12 mouse cellular contexts compared by ENCODE assay signal in genomic region chr16:23165441-23165840, GRCm38 (mm10). TPM values are rescaled to one million over a fixed set of nuclear protein-coding genes. Genes with fewer than 3 reads are reported as not detected.
A peak's percentile ranks its signal among the peaks of the same experiment; 100 is the strongest.
DNase-seq lines count a peak whose midpoint lies in the region; ATAC-seq and TF ChIP-seq lines count a peak whose summit lies in the region.
"Had no signal": no experiment of that assay in that cellular context is flagged by ENCODE, and none has a peak within 500 bp of the region (broad histone marks: within the 10 kb centered on the region; RNA-seq: fewer than 3 reads in every experiment).

No protein-coding gene starts in this region.

- H3K27ac ChIP-seq in heart, adult 2 months = peak overlapping the region; percentile 75
- H3K27ac ChIP-seq in forebrain, embryonic 11.5 days (ENCODE audit: low read depth, low read length) = no peak overlapping the region
- H3K27ac ChIP-seq: stomach, embryonic 15.5 days had no signal

- peaks cover 6% of the 10 kb centered on the region for H3K4me1 ChIP-seq in heart, adult 2 months (ENCODE audit: control insufficient read depth, insufficient read depth, low read length)
- no peaks in the 10 kb centered on the region for H3K4me1 ChIP-seq in forebrain, embryonic 11.5 days (replicated peaks; ENCODE audit: control insufficient read depth, insufficient read depth, low read length)
- H3K4me1 ChIP-seq: stomach, embryonic 15.5 days had no signal

- no peak overlapping the region for H3K4me3 ChIP-seq in heart, adult 2 months
- no peak overlapping the region for H3K4me3 ChIP-seq in forebrain, embryonic 11.5 days (ENCODE audit: low read depth, low read length)
- H3K4me3 ChIP-seq: stomach, embryonic 15.5 days had no signal

- in situ Hi-C loops in Patski (cut with MboI; ENCODE audit: low pct_unique_long_range_greater_than_20kb) = no loop called here

- no peak for DNase-seq in heart, adult 2 months
- DNase-seq in heart, postnatal 36 days = no peak
- DNase-seq in 416B (ENCODE audit: low read depth) (peak; percentile 58), Patski (ENCODE audit: low read depth, low spot score) (no peak)
- no peak for DNase-seq in cerebellum, adult 11-12 months
- no peak for DNase-seq in left cerebral cortex, adult 11 months (ENCODE audit: low spot score)
- no peak for DNase-seq in forebrain, embryonic 11.5 days (ENCODE audit: low spot score)
- DNase-seq: heart, postnatal 10 days had no signal

- ATAC-seq in Patski = no peak
- 0 out of 2 replicates have a peak, but pooled peaks have one; percentile 41 for ATAC-seq in megakaryocyte-erythroid progenitor cell, adult 5-6 weeks (replicated peaks; ENCODE audit: low FRiP score, low TSS enrichment, poor library complexity, severe bottlenecking)
- ATAC-seq in forebrain, embryonic 11.5 days (replicated peaks; ENCODE audit: low FRiP score) = no peak

- no peaks in the 10 kb centered on the region for H3K36me3 ChIP-seq in heart, adult 2 months (ENCODE audit: control insufficient read depth, insufficient read depth, low read length)
- no peaks in the 10 kb centered on the region for H3K36me3 ChIP-seq in forebrain, embryonic 11.5 days (ENCODE audit: control insufficient read depth, insufficient read depth, low read length)
- H3K36me3 ChIP-seq: stomach, embryonic 15.5 days had no signal

- 77% methylated on average over 9 of the region's 9 CpGs for WGBS in heart, adult 2 months
- WGBS in forebrain, embryonic 11.5 days = 53% methylated on average over 9 of the region's 9 CpGs

- POLR2A ChIA-PET in Patski (lab: Charles Lee) = no interaction called here

- no peaks in the 10 kb centered on the region for H3K79me2 ChIP-seq in heart, adult 2 months (replicated peaks; ENCODE audit: control insufficient read depth, insufficient read depth, low read length)

- no peaks in the 10 kb centered on the region for H3K27me3 ChIP-seq in heart, adult 2 months (ENCODE audit: control insufficient read depth, insufficient read depth, low read length)
- no peaks in the 10 kb centered on the region for H3K27me3 ChIP-seq in Patski
- no peaks in the 10 kb centered on the region for H3K27me3 ChIP-seq in forebrain, embryonic 11.5 days (ENCODE audit: control insufficient read depth, insufficient read depth, low read length)
- H3K27me3 ChIP-seq: stomach, embryonic 15.5 days had no signal

- CTCF ChIA-PET in Patski (lab: Charles Lee) = no interaction called here

- no peak for TF ChIP-seq POLR2A in heart, adult 2 months (IDR thresholded peaks at IDR 0.05; ENCODE audit: insufficient read depth, low read depth, low read length)

- no peak overlapping the region for H3K9ac ChIP-seq in heart, adult 2 months (ENCODE audit: low read depth, low read length)
- no peak overlapping the region for H3K9ac ChIP-seq in forebrain, embryonic 11.5 days (ENCODE audit: low read length)
- H3K9ac ChIP-seq: stomach, embryonic 15.5 days had no signal

- no peaks in the 10 kb centered on the region for H3K9me3 ChIP-seq in forebrain, embryonic 11.5 days (ENCODE audit: control insufficient read depth, low read length)
- H3K9me3 ChIP-seq: stomach, embryonic 15.5 days had no signal

- TF ChIP-seq CTCF in heart, adult 2 months (IDR thresholded peaks at IDR 0.05) = peak; percentile 35
- peak; percentile 32 for TF ChIP-seq CTCF in Patski (IDR thresholded peaks at IDR 0.05)

- no peak overlapping the region for H3K4me2 ChIP-seq in forebrain, embryonic 11.5 days (ENCODE audit: low read depth, low read length, severe bottlenecking)
- H3K4me2 ChIP-seq: stomach, embryonic 15.5 days had no signal

- no peak for TF ChIP-seq EP300 in heart, adult 2 months (IDR thresholded peaks at IDR 0.05; ENCODE audit: insufficient read depth, low read depth, low read length)

- intact Hi-C loops in heart, adult 2 months (cut with DNase I) = loop anchor here (2.0 kb wide), 2 partner anchors 49 to 75 kb away; no protein-coding TSS in a partner anchor
- intact Hi-C loops in heart, postnatal 36 days (cut with DNase I) = loop anchor here (2.0 kb wide), 1 partner anchor 49 kb away; no protein-coding TSS in a partner anchor

RNA-seq across cellular contexts. Expression of gene Adipoq, which starts 19.1 kb away (rescaled TPM):
- 10 to 100 TPM in 1 of 2 experiments, 1 to 10 TPM in 1; 5.9 to 13.6 TPM for total RNA-seq in heart, adult 2 months (2021)
- 26.4 and 52.5 TPM in 2 replicates for polyA plus RNA-seq in heart, adult 2 months (2012; rRNA removed)
- 10 to 100 TPM in 1 of 2 experiments, 1 to 10 TPM in 1; 3.7 to 11.8 TPM for total RNA-seq in heart, postnatal 36 days (2021)
- not detected for polyA plus RNA-seq in Patski (2021)
- total RNA-seq in megakaryocyte-erythroid progenitor cell, adult 5-6 weeks (2014; fragmentation: Nextera tagmentation) = not detected in 2 replicates
- total RNA-seq in megakaryocyte-erythroid progenitor cell, adult 5-6 weeks (2017) = 0.50 TPM in 1 of 2 replicates, not detected in the other
- polyA plus RNA-seq in forebrain, embryonic 11.5 days (2014; fragmentation: Nextera tagmentation; extraction: Ambion mirVana) = not detected in 2 replicates
- total RNA-seq: MEL; midbrain, postnatal 0 days had no signal
- polyA plus RNA-seq: midbrain, postnatal 0 days; stomach, embryonic 15.5 days had no signal

RNA-seq across cellular contexts. Expression of gene Rfc4, which starts 37.9 kb away (rescaled TPM):
- 1 to 10 TPM; 6.2 to 7.3 TPM for total RNA-seq in heart, adult 2 months (2021)
- 1.5 and 1.6 TPM in 2 replicates for polyA plus RNA-seq in heart, adult 2 months (2012; rRNA removed)
- total RNA-seq in heart, postnatal 36 days (2021) = 1 to 10 TPM; 5.7 to 7.2 TPM
- polyA plus RNA-seq in Patski (2021) = 25.8 TPM
- total RNA-seq in megakaryocyte-erythroid progenitor cell, adult 5-6 weeks (2014; fragmentation: Nextera tagmentation) = 216 and 230 TPM in 2 replicates
- total RNA-seq in megakaryocyte-erythroid progenitor cell, adult 5-6 weeks (2017) = 106 and 142 TPM in 2 replicates
- polyA plus RNA-seq in forebrain, embryonic 11.5 days (2014; fragmentation: Nextera tagmentation; extraction: Ambion mirVana) = 212 and 239 TPM in 2 replicates

RNA-seq across cellular contexts. Expression of gene Eif4a2, which starts 58.2 kb away (rescaled TPM):
- 100 to 1,000 TPM; 337 to 385 TPM for total RNA-seq in heart, adult 2 months (2021)
- 128 and 287 TPM in 2 replicates for polyA plus RNA-seq in heart, adult 2 months (2012; rRNA removed)
- total RNA-seq in heart, postnatal 36 days (2021) = 100 to 1,000 TPM; 379 to 387 TPM
- 578 TPM for polyA plus RNA-seq in Patski (2021)
- 524 and 587 TPM in 2 replicates for total RNA-seq in megakaryocyte-erythroid progenitor cell, adult 5-6 weeks (2014; fragmentation: Nextera tagmentation)
- total RNA-seq in megakaryocyte-erythroid progenitor cell, adult 5-6 weeks (2017) = 925 and 1,082 TPM in 2 replicates
- 204 TPM in 2 replicates for polyA plus RNA-seq in forebrain, embryonic 11.5 days (2014; fragmentation: Nextera tagmentation; extraction: Ambion mirVana)

RNA-seq across cellular contexts. Expression of gene St6gal1, which starts 59.1 kb away (rescaled TPM):
- 1 to 10 TPM; 8.4 to 9.9 TPM for total RNA-seq in heart, adult 2 months (2021)
- 6.0 and 9.9 TPM in 2 replicates for polyA plus RNA-seq in heart, adult 2 months (2012; rRNA removed)
- total RNA-seq in heart, postnatal 36 days (2021) = 1 to 10 TPM; 9.2 to 10.0 TPM
- polyA plus RNA-seq in Patski (2021) = 63.1 TPM
- 0.45 and 5.0 TPM in 2 replicates for total RNA-seq in megakaryocyte-erythroid progenitor cell, adult 5-6 weeks (2014; fragmentation: Nextera tagmentation)
- total RNA-seq in megakaryocyte-erythroid progenitor cell, adult 5-6 weeks (2017) = not detected in 2 replicates
- polyA plus RNA-seq in forebrain, embryonic 11.5 days (2014; fragmentation: Nextera tagmentation; extraction: Ambion mirVana) = 24.7 TPM in 2 replicates
- total RNA-seq: MEL had no signal

Comparison
In these comparisons a context has a peak if more than half of its experiments do, and no peak if none do; other contexts are left out.
1. RNA of gene Rfc4, which starts 37.9 kb away (total RNA-seq): 106 to 230 TPM in megakaryocyte-erythroid progenitor cell, adult 5-6 weeks; 6.2 to 7.3 TPM in heart, adult 2 months and 5.7 to 7.2 TPM in heart, postnatal 36 days; every median in the first group is over 10 times any median in the second.